Mouse (Mus musculus): ENCODE measurements around the gene Eral1. TPM values are rescaled to one million over a fixed set of nuclear protein-coding genes. Genes with fewer than 3 reads are reported as not detected.

Eral1 gene
- polyA plus RNA-seq, 1 experiment from 2014 or later, result 40.1 TPM

DNA sequence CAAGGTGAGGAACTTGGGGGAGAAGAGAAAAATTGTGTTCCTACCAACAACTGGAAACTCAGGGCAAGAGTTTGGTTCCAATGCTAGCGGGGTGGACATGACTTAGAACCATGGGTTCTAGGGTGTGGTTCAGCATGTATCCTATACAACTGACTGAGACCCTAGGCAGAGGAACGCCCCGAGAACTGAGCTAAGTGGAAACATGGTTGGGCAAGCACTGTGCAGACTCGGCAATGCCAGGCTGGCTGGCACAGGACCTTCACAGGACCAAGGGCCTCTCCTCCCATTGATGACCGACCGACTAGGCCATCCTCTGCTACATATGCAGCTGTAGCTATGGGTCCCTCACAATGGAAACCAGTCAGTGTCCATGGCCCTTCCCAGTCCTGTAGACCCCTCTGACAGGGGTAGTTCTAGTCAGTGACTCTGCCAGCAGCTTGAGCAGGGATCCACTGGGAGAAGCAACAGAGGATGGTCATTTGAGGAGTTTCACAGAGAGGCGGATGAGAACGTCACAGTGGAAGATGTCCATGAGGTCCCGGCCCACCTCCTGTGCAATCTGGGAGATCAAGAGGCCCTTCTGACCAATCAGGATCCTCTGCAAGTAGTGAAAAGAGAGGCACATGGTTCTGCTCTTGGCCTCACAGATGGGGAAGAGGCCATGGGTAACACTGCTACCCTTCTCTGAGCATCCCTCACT, 6.5 kb downstream of the Eral1 start:
- no peak overlapping the region for H3K9ac ChIP-seq (ENCODE audit: low read depth, low read length)
- H3K4me3 ChIP-seq (ENCODE audit: low read length), result no peak overlapping the region
- H3K4me2 ChIP-seq (replicated peaks; ENCODE audit: low read depth, low read length), result no peak overlapping the region
- H3K4me1 ChIP-seq (ENCODE audit: control insufficient read depth, insufficient read depth, low read length), result no peaks in the 10 kb centered on the region
- peaks cover 57% of the 10 kb centered on the region for H3K36me3 ChIP-seq (ENCODE audit: control insufficient read depth, insufficient read depth, low read length)
- no peak overlapping the region for H3K27ac ChIP-seq (ENCODE audit: low read depth, low read length)
- no peak for ATAC-seq (ENCODE audit: low FRiP score, low TSS enrichment)
- H3K27me3 ChIP-seq (ENCODE audit: control insufficient read depth, insufficient read depth, low read length), result no peaks in the 10 kb centered on the region
- no peaks in the 10 kb centered on the region for H3K9me3 ChIP-seq (ENCODE audit: control insufficient read depth, low read length)
- WGBS, result 97% methylated on average over 9 of the region's 9 CpGs

DNA sequence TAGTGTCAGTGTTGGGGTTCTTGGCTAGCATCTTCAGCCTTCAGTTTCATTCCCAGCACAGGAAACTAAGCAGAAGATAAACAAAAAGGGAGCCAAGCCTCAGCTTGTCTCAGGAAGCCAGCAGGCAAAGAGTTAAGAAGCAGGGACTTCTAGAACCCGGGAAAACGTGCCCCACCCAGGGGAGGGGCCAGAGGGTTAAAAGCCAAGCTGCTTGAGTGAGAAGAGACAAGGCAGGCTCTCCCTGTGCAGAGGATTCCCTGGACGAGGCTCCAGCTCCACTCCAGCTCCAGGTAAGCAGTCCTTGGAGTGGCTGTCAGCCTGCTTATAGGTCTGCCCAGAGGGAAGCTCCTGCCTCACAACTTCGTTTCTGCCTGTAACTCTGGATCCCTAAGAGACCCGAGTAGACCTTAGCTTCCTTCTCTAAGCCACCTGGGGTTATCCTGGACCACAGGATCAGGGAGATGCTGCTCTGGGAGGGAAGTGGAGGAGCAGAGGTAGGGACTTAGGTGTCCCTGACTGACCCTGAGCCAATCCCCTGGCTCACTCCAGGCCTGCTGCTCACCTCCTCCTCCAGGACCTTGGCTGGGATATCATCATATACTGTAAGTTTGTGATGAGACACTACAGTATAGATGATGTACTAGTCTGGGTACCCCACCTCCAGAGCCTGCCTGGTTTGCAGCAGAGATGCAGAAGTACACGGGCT, 7.6 kb downstream of the Eral1 start:
- Histone ChIP-seq H3K4me2 (replicated peaks; ENCODE audit: low read depth, low read length) (no peak overlapping the region), H3K4me1 (ENCODE audit: control insufficient read depth, insufficient read depth, low read length) (no peaks in the 10 kb centered on the region), H3K27ac (ENCODE audit: low read depth, low read length) (no peak overlapping the region), H3K36me3 (ENCODE audit: control insufficient read depth, insufficient read depth, low read length) (peaks cover 52% of the 10 kb centered on the region), H3K9ac (ENCODE audit: low read depth, low read length) (no peak overlapping the region), H3K4me3 (ENCODE audit: low read length) (no peak overlapping the region), H3K9me3 (ENCODE audit: control insufficient read depth, low read length) (no peaks in the 10 kb centered on the region), H3K27me3 (ENCODE audit: control insufficient read depth, insufficient read depth, low read length) (no peaks in the 10 kb centered on the region)
- ATAC-seq (ENCODE audit: low FRiP score, low TSS enrichment), result no peak
- 32% methylated on average over 6 of the region's 6 CpGs for WGBS

DNA sequence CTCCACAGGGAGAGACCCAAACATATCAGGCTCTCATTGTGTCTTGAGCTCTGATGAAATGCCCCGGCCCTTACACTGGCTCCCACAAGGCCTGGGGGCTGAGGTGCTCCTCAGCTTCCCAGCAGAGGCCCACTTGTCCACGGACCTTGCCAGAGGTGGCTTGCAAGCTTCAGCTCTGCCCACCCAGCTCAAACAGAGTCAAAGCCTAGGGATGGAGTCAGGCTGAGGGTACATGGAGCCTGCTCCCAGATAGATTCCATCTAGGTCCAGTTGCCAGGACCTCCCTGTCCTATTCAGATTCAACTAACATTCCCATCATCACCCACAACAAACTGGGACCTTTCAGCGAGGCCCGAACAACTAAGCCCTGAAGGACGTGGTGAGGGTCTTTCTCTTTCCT, 8.2 kb downstream of the Eral1 start:
- H3K9ac ChIP-seq (ENCODE audit: low read depth, low read length), result no peak overlapping the region
- no peaks in the 10 kb centered on the region for H3K4me1 ChIP-seq (ENCODE audit: control insufficient read depth, insufficient read depth, low read length)
- peaks cover 51% of the 10 kb centered on the region for H3K36me3 ChIP-seq (ENCODE audit: control insufficient read depth, insufficient read depth, low read length)
- no peak overlapping the region for H3K4me3 ChIP-seq (ENCODE audit: low read length)
- ATAC-seq (ENCODE audit: low FRiP score, low TSS enrichment), result no peak
- H3K27me3 ChIP-seq (ENCODE audit: control insufficient read depth, insufficient read depth, low read length), result no peaks in the 10 kb centered on the region
- no peak overlapping the region for H3K27ac ChIP-seq (ENCODE audit: low read depth, low read length)
- no peaks in the 10 kb centered on the region for H3K9me3 ChIP-seq (ENCODE audit: control insufficient read depth, low read length)
- WGBS, result 84% methylated on average over 5 of the region's 5 CpGs
- H3K4me2 ChIP-seq (replicated peaks; ENCODE audit: low read depth, low read length), result no peak overlapping the region

DNA sequence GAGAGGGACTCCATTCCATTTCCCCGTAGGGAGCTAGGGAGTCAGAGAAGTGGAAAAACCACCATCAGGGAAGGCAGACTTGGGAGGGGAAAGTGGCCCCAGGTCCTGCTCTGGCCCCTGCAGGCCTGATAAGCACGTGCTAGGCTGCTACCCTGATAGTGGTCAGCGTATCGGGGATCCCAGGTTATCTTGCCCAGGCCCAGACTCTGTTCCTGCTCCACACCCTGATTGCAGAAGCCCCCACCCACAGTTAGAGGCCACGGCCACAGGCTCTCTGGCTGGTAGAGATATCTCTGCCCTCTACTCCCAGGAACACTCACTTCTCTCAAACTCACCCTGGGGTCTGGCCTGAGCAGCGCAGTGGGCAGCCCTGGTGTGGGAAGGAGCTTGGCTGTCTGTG, 10.5 kb downstream of the Eral1 start:
- Histone ChIP-seq H3K27me3 (ENCODE audit: control insufficient read depth, insufficient read depth, low read length) (no peaks in the 10 kb centered on the region), H3K4me3 (ENCODE audit: low read length) (no peak overlapping the region), H3K9ac (ENCODE audit: low read depth, low read length) (no peak overlapping the region), H3K4me2 (replicated peaks; ENCODE audit: low read depth, low read length) (no peak overlapping the region), H3K27ac (ENCODE audit: low read depth, low read length) (no peak overlapping the region), H3K9me3 (ENCODE audit: control insufficient read depth, low read length) (no peaks in the 10 kb centered on the region), H3K4me1 (ENCODE audit: control insufficient read depth, insufficient read depth, low read length) (no peaks in the 10 kb centered on the region), H3K36me3 (ENCODE audit: control insufficient read depth, insufficient read depth, low read length) (peaks cover 31% of the 10 kb centered on the region)
- no peak; the same call in 1 of the 2 replicates for ATAC-seq (ENCODE audit: low FRiP score, low TSS enrichment)
- WGBS, result 81% methylated on average over 6 of the region's 6 CpGs

DNA sequence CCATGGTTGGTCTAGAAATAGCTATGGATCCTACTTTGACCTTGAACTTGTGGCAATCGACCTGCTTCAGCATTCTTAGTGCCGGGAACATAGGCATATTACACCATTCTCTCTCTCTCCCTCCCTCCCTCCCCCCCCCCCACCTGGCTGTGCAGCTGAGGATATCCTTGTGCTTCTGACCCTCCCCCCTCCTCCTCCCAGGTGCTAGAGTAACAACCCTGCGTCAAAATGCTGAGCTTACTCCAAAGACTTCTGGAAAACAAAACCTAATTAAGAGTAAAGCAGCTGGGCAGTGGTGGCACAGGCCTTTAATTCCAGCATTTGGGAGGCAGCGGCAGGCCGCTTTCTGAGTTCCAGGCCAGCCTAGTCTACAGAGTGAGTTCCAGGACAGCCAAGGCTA, 11.1 kb downstream of the Eral1 start:
- Histone ChIP-seq H3K36me3 (ENCODE audit: control insufficient read depth, insufficient read depth, low read length) (peaks cover 26% of the 10 kb centered on the region), H3K27ac (ENCODE audit: low read depth, low read length) (no peak overlapping the region), H3K4me1 (ENCODE audit: control insufficient read depth, insufficient read depth, low read length) (no peaks in the 10 kb centered on the region), H3K4me2 (replicated peaks; ENCODE audit: low read depth, low read length) (no peak overlapping the region), H3K27me3 (ENCODE audit: control insufficient read depth, insufficient read depth, low read length) (no peaks in the 10 kb centered on the region), H3K9ac (ENCODE audit: low read depth, low read length) (no peak overlapping the region), H3K4me3 (ENCODE audit: low read length) (no peak overlapping the region), H3K9me3 (ENCODE audit: control insufficient read depth, low read length) (no peaks in the 10 kb centered on the region)
- ATAC-seq (ENCODE audit: low FRiP score, low TSS enrichment), result no peak
- WGBS, result 89% methylated on average over 5 of the region's 5 CpGs

DNA sequence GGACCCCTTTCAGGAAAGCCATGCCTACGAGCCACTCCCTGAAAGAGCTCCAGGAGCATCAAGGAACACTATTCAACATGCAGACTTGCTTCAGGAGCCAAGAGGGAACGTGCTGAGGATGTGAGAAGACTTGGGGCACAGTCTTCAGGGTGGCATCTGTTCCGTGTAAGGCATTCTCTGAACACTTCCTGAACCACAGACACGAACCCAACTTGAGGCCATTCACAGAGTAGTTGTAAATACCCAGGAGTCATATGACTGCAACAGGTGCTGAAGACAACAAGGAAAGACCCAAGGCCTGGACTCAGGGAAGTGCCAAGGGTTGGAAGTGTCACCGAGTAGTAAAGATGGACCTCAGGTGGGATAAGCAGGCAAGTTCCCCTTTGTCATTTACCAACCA, 12.6 kb downstream of the Eral1 start:
- H3K27ac ChIP-seq (ENCODE audit: low read depth, low read length), result no peak overlapping the region
- H3K4me2 ChIP-seq (replicated peaks; ENCODE audit: low read depth, low read length), result no peak overlapping the region
- peaks cover 10% of the 10 kb centered on the region for H3K36me3 ChIP-seq (ENCODE audit: control insufficient read depth, insufficient read depth, low read length)
- H3K9me3 ChIP-seq (ENCODE audit: control insufficient read depth, low read length), result no peaks in the 10 kb centered on the region
- no peak for ATAC-seq (ENCODE audit: low FRiP score, low TSS enrichment)
- no peak overlapping the region for H3K4me3 ChIP-seq (ENCODE audit: low read length)
- H3K4me1 ChIP-seq (ENCODE audit: control insufficient read depth, insufficient read depth, low read length), result no peaks in the 10 kb centered on the region
- 59% methylated on average over 5 of the region's 5 CpGs for WGBS
- no peaks in the 10 kb centered on the region for H3K27me3 ChIP-seq (ENCODE audit: control insufficient read depth, insufficient read depth, low read length)
- no peak overlapping the region for H3K9ac ChIP-seq (ENCODE audit: low read depth, low read length)

DNA sequence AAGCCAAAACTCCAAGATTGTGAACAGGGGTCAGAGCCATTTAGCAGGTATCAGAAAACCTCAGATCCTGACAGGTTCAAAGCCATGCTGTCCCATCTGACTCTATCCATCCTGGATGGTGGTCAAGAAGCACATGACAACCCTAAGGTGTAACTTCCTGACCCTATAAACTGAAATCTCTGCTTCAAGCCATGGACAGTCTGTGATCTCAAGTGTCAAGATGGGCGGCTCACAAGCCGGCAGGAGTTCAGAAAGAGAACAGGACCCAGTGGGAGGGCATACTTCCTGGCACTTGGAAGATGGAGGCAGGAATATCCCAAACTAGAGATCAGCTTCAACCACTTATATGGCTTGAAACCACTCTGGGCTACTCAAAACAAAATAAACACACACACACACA, 13.5 kb downstream of the Eral1 start:
- Histone ChIP-seq H3K4me3 (ENCODE audit: low read length) (no peak overlapping the region), H3K36me3 (ENCODE audit: control insufficient read depth, insufficient read depth, low read length) (peaks cover 1% of the 10 kb centered on the region), H3K4me1 (ENCODE audit: control insufficient read depth, insufficient read depth, low read length) (no peaks in the 10 kb centered on the region), H3K27ac (ENCODE audit: low read depth, low read length) (no peak overlapping the region), H3K4me2 (replicated peaks; ENCODE audit: low read depth, low read length) (no peak overlapping the region), H3K9ac (ENCODE audit: low read depth, low read length) (no peak overlapping the region), H3K27me3 (ENCODE audit: control insufficient read depth, insufficient read depth, low read length) (no peaks in the 10 kb centered on the region), H3K9me3 (ENCODE audit: control insufficient read depth, low read length) (no peaks in the 10 kb centered on the region)
- 54% methylated on average over 2 of the region's 2 CpGs for WGBS
- ATAC-seq (ENCODE audit: low FRiP score, low TSS enrichment), result no peak

DNA sequence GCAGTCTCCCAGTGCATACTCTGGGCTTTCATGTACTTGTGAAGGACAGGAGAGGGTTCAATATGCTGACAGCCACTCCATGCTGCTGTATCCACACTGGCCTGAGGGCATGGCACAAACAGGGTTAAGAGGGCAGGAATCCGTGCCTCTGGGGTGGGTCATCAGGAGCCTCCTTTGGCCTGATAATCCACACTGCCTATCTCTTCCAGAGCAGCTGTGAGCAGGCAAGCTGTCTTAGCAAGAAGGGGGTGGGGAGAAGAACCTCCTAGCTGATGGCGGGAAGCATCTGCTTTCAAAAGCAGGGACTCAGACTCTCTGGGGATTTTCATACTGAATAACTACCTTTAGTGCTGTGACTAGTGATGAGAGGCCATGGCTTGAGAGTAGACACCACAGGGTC, 14.3 kb downstream of the Eral1 start:
- no peak for ATAC-seq (ENCODE audit: low FRiP score, low TSS enrichment)
- H3K4me2 ChIP-seq (replicated peaks; ENCODE audit: low read depth, low read length), result no peak overlapping the region
- H3K9me3 ChIP-seq (ENCODE audit: control insufficient read depth, low read length), result no peaks in the 10 kb centered on the region
- H3K27ac ChIP-seq (ENCODE audit: low read depth, low read length), result no peak overlapping the region
- no peaks in the 10 kb centered on the region for H3K36me3 ChIP-seq (ENCODE audit: control insufficient read depth, insufficient read depth, low read length)
- no peak overlapping the region for H3K9ac ChIP-seq (ENCODE audit: low read depth, low read length)
- no peaks in the 10 kb centered on the region for H3K4me1 ChIP-seq (ENCODE audit: control insufficient read depth, insufficient read depth, low read length)
- 47% methylated on average over 2 of the region's 2 CpGs for WGBS
- H3K4me3 ChIP-seq (ENCODE audit: low read length), result no peak overlapping the region
- no peaks in the 10 kb centered on the region for H3K27me3 ChIP-seq (ENCODE audit: control insufficient read depth, insufficient read depth, low read length)

DNA sequence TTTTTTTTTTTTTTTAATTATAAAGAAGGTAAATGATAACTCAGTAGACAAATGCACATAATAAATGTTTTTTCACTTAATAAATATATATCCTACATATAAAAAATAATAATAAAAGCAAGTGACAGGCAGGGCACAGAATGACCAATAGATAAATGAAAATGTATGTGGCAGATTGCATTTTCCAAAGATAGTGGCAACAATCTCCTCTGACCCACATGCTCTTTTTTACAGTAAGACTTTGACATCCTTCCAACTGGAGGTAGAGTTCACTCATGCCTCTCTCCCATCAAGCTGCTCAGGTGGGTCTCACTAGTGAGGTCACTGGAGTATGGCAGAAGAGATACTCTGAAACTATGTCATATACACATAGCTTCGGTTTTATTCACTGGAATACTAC, 17.6 kb downstream of the Eral1 start:
- ATAC-seq (ENCODE audit: low FRiP score, low TSS enrichment), result no peak
- no peaks in the 10 kb centered on the region for H3K9me3 ChIP-seq (ENCODE audit: control insufficient read depth, low read length)
- no peak overlapping the region for H3K9ac ChIP-seq (ENCODE audit: low read depth, low read length)
- no peak overlapping the region for H3K27ac ChIP-seq (ENCODE audit: low read depth, low read length)
- no peak overlapping the region for H3K4me3 ChIP-seq (ENCODE audit: low read length)
- no peaks in the 10 kb centered on the region for H3K4me1 ChIP-seq (ENCODE audit: control insufficient read depth, insufficient read depth, low read length)
- no peak overlapping the region for H3K4me2 ChIP-seq (replicated peaks; ENCODE audit: low read depth, low read length)
- 79% methylated on average over 1 of the region's 1 CpGs for WGBS
- H3K27me3 ChIP-seq (ENCODE audit: control insufficient read depth, insufficient read depth, low read length), result no peaks in the 10 kb centered on the region
- peaks cover 23% of the 10 kb centered on the region for H3K36me3 ChIP-seq (ENCODE audit: control insufficient read depth, insufficient read depth, low read length)

All from kidney, embryonic 14.5 days (tissue).